Mouse (Mus musculus) ES-Bruce4 (cell line): ENCODE data around the gene Npas1. TPM values are rescaled to one million over a fixed set of nuclear protein-coding genes. Genes with fewer than 3 reads are reported as not detected.

Experiments
- H3K27ac ChIP-seq: 2 replicates; pipeline ENCODE4 v1.5.1; 2012; ENCODE audit warnings: low read length, inconsistent platforms; ENCODE audit not compliant: insufficient read depth
- H3K27me3 ChIP-seq: 2 replicates; pipeline ENCODE4 v1.6.1; 2012; ENCODE audit warnings: mild to moderate bottlenecking, low read length, inconsistent platforms; ENCODE audit not compliant: control insufficient read depth, poor library complexity, insufficient read depth, severe bottlenecking
- H3K36me3 ChIP-seq: 2 replicates; pipeline ENCODE4 v1.6.1; 2012; ENCODE audit warnings: inconsistent platforms, mild to moderate bottlenecking, low read length, moderate library complexity; ENCODE audit not compliant: control insufficient read depth, poor library complexity, insufficient read depth, severe bottlenecking
- H3K4me1 ChIP-seq: one replicate; pipeline ENCODE4 v1.8.1; 2011; ENCODE audit warnings: low read length; ENCODE audit not compliant: control insufficient read depth, insufficient read depth
- H3K4me3 ChIP-seq: 2 replicates; pipeline ENCODE4 v1.5.1; 2011; ENCODE audit warnings: low read depth, mild to moderate bottlenecking, low read length
- H3K9ac ChIP-seq: 2 replicates; pipeline ENCODE4 v1.6.1; 2012; ENCODE audit warnings: low read depth, mild to moderate bottlenecking, inconsistent platforms; ENCODE audit not compliant: poor library complexity, severe bottlenecking
- H3K9me3 ChIP-seq: replicated peaks from 2 replicates; pipeline ENCODE4 v1.6.1; 2012; ENCODE audit warnings: mild to moderate bottlenecking, low read length, inconsistent platforms; ENCODE audit not compliant: control insufficient read depth, poor library complexity, insufficient read depth, severe bottlenecking
- CTCF ChIP-seq: IDR thresholded peaks from one replicate; pipeline ENCODE4 v1.8.1; 2011; ENCODE audit warnings: low read depth, low read length
- EP300 ChIP-seq: IDR thresholded peaks from 2 replicates; pipeline ENCODE4 v1.6.1; 2011; ENCODE audit warnings: low read depth, low read length; ENCODE audit not compliant: insufficient read depth
- POLR2A ChIP-seq: IDR thresholded peaks from one replicate; pipeline ENCODE4 v1.8.1; 2011; ENCODE audit warnings: low read length; ENCODE audit not compliant: insufficient read depth
- polyA plus RNA-seq: library from polyadenylated mRNA; stranded (reverse); fragments of >200 nt; gene quantifications from 2 replicates; pipeline ENCODE4 v1.2.4, GENCODE M21; 2011; ENCODE audit warnings: low read depth; ENCODE audit not compliant: missing spikeins, insufficient read depth, insufficient read length

The Npas1 gene
- polyA plus RNA-seq, 1 experiment = 0.27 TPM

DNA sequence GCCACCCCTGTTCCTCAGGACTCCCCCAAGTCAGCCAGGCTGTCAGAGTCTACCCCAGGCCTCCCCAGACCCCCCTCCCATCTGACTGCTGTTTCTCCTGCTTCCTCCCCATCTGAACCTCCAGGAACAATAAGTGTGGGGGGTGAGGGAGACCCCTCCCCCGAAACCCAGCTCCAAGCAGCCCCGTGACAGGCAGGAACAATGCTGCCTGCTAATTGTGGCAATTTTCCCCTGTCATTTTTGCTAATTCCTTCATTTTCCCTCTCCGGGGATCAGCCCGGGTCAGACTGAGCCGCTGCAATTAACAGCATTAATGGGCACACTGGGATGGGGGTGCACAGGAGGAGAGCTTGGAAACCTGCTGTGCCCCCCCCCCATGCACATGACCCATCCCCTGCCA is 9.4 kb downstream of the Npas1 start:
- H3K27me3 ChIP-seq = no peaks in the 10 kb centered on the region
- H3K9ac ChIP-seq = no peak overlapping the region
- TF ChIP-seq EP300 (no peak), CTCF (no peak), POLR2A (no peak)
- no peak overlapping the region for H3K27ac ChIP-seq
- H3K36me3 ChIP-seq = no peaks in the 10 kb centered on the region
- no peaks in the 10 kb centered on the region for H3K4me1 ChIP-seq
- no peaks in the 10 kb centered on the region for H3K9me3 ChIP-seq
- no peak overlapping the region for H3K4me3 ChIP-seq

DNA sequence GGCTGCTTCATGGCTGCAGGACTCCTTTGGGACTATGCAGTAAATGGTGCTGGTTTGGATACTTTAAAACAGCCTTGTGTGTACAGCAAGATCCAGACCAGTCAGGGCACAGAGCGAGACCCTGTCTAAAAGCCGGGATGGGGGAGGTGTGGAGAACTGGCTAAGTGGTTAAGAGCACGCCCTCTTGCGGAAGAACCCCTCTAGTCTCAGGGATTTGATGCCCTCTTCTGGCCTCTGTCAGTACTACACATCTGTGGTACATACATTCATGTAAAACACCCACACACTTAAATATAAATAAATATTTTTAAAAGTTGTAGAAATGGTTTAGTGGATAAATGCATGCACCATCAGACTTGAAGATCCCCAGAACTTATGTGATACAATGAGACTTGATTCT is 11.0 kb downstream of the Npas1 start:
- TF ChIP-seq POLR2A = no peak
- TF ChIP-seq EP300 = no peak
- TF ChIP-seq CTCF = peak; percentile 85
- Histone ChIP-seq H3K36me3 (no peaks in the 10 kb centered on the region), H3K9me3 (no peaks in the 10 kb centered on the region), H3K4me3 (no peak overlapping the region), H3K27ac (no peak overlapping the region), H3K4me1 (no peaks in the 10 kb centered on the region), H3K27me3 (no peaks in the 10 kb centered on the region), H3K9ac (no peak overlapping the region)

DNA sequence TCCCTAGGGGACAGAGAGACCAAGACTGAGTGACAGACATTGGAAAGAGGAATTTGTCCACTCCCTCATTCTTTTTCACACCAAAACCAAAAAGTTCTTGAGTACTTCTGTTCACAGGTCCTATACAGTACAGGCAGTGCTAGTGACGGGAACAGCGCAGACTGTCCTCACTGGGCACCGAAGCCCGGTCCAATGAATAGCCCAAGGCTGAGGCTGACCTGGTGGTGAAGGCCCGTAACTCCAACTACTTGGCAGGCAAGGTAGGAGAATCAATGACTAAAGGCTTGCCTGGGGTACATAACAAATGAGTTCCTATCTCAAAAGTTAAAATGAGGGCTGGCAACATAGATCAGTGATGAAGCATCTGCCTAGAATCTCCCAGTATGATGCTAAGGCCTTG is 12.0 kb downstream of the Npas1 start:
- H3K9ac ChIP-seq = no peak overlapping the region
- no peaks in the 10 kb centered on the region for H3K4me1 ChIP-seq
- no peak overlapping the region for H3K4me3 ChIP-seq
- H3K27ac ChIP-seq = no peak overlapping the region
- H3K36me3 ChIP-seq = no peaks in the 10 kb centered on the region
- H3K9me3 ChIP-seq = no peaks in the 10 kb centered on the region
- H3K27me3 ChIP-seq = no peaks in the 10 kb centered on the region
- TF ChIP-seq POLR2A (no peak), CTCF (no peak), EP300 (no peak)

DNA sequence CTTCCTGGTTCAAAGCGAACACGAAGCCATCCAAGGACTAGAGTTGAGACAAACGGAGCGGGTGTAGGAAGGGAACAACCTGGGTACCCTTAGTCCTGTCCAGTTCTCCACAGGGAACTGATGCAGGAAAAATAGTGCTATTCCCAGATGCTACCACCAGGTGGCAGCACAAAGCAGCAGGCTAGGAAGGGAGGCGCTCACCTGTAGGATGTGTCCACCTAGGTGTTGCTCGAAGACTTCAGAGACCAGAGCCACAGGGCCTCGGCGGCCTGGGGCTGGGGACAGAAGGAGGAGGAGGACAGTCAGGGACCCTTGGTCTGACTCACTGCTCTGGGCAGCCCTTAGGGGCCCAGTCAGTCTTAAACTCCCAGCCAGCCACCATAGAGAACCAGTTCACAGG is 12.4 kb downstream of the Npas1 start:
- Histone ChIP-seq H3K36me3 (no peaks in the 10 kb centered on the region), H3K9ac (no peak overlapping the region), H3K27me3 (no peaks in the 10 kb centered on the region), H3K4me3 (no peak overlapping the region), H3K9me3 (no peaks in the 10 kb centered on the region), H3K27ac (no peak overlapping the region), H3K4me1 (no peaks in the 10 kb centered on the region)
- peak; percentile 95 for TF ChIP-seq CTCF
- no peak for TF ChIP-seq POLR2A
- TF ChIP-seq EP300 = no peak

DNA sequence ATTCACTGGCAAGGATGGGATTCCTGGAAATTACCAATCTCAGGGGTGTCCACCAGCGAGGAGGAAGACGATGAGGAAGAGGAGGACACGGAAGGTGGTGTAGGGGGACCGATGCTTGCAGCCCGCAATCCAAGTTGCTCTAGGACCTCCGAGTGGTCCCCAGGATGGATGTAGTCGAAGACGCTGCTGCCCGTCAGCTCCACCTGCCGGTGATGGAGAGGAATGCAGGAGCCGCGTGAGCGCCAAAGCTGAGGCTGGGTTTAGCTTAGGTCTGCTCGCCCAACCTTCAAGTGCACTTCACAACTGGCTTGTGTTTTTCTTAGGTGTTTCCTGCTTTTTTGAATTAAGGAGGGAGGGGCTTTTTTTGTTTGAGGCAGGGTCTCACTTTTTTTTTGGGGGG is 14.3 kb downstream of the Npas1 start:
- no peaks in the 10 kb centered on the region for H3K27me3 ChIP-seq
- no peak for TF ChIP-seq POLR2A
- TF ChIP-seq CTCF = peak; percentile 95
- no peaks in the 10 kb centered on the region for H3K36me3 ChIP-seq
- H3K4me3 ChIP-seq = no peak overlapping the region
- no peaks in the 10 kb centered on the region for H3K9me3 ChIP-seq
- no peak overlapping the region for H3K27ac ChIP-seq
- no peaks in the 10 kb centered on the region for H3K4me1 ChIP-seq
- H3K9ac ChIP-seq = no peak overlapping the region

DNA sequence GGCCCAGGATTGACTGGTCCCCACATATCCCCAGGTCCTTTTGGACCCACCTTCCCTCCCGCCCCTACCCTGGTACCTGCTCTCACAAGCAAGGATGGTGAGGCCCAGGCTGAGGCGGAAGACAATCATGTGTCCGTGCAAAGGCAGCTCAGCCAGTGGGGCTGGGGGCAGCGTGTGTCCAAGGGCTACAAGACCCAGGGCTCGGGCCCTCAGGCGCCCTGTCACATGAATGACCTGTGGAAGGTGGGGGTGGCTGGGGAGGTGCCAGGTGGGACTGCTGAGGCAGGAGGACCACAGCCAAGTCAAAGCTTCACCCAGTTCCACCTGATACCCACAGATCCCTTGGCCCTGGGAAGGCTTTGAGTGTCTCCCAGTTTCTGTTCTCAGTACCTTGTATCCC is 15.8 kb downstream of the Npas1 start:
- no peaks in the 10 kb centered on the region for H3K9me3 ChIP-seq
- no peak overlapping the region for H3K27ac ChIP-seq
- 0 out of 2 replicates have a peak overlapping the region, but pooled peaks have one; percentile 11 for H3K4me3 ChIP-seq
- H3K9ac ChIP-seq = no peak overlapping the region
- H3K4me1 ChIP-seq = no peaks in the 10 kb centered on the region
- no peak for TF ChIP-seq CTCF
- TF ChIP-seq EP300 = no peak
- no peak for TF ChIP-seq POLR2A
- H3K27me3 ChIP-seq = no peaks in the 10 kb centered on the region
- no peaks in the 10 kb centered on the region for H3K36me3 ChIP-seq
